Mouse (Mus musculus) testis, adult 10 weeks (tissue): ENCODE results near the gene Slfn14. TPM values are rescaled to one million over a fixed set of nuclear protein-coding genes. Genes with fewer than 3 reads are reported as not detected.

Experiments
- polyA plus RNA-seq: library from polyadenylated mRNA; stranded (reverse); fragments of 350-450 nt; fragmentation: Illumina TruSeq; extraction: RNeasy Lipid Tissue Mini Kit (QIAGEN cat#74804); gene quantifications from one replicate; pipeline ENCODE4 v1.2.3, GENCODE M21; 2014; ENCODE audit warnings: low read depth, low replicate concordance

The Slfn14 gene
- polyA plus RNA-seq: 0.10 TPM

GRCm38 (mm10) chr11:83286566-83286965 lies at the start of gene Slfn14:
Gene Slfn14 (minus strand): TSS chr11:83286726.

GRCm38 (mm10) chr11:83302526-83303251 lies 16.2 kb upstream of the Slfn14 start, which contains the start of gene Pex12:
Gene Pex12 (minus strand): TSS chr11:83302586.

GRCm38 (mm10) chr11:83298225-83299195 lies 12.0 kb upstream of the Slfn14 start, which contains the start of gene Ap2b1:
Gene Ap2b1 (plus strand): TSS chr11:83299024.

Other genes with a start within 250 kb of the Slfn14 start
- gene Slfn2, start 221.6 kb downstream of the Slfn14 start, polyA plus RNA-seq: 0.88 TPM
- 0.14 TPM for gene Slfn1, start 169.9 kb downstream of the Slfn14 start, polyA plus RNA-seq
- 0.14 TPM for gene Slfn4, start 111.5 kb downstream of the Slfn14 start, polyA plus RNA-seq
- 2.0 TPM for gene Slfn3, start 95.4 kb downstream of the Slfn14 start, polyA plus RNA-seq
- gene Ap2b1, start 12.3 kb upstream of the Slfn14 start, polyA plus RNA-seq: 450 TPM
- gene Pex12, start 15.9 kb upstream of the Slfn14 start, polyA plus RNA-seq: 51.5 TPM
- gene Rasl10b, start 122.4 kb upstream of the Slfn14 start, polyA plus RNA-seq: 0.08 TPM
- not detected for gene Gas2l2, start 142.7 kb upstream of the Slfn14 start, polyA plus RNA-seq
- 3.0 TPM for gene 1700020L24Rik, start 151.0 kb upstream of the Slfn14 start, polyA plus RNA-seq
- gene Mmp28, start 176.3 kb upstream of the Slfn14 start, polyA plus RNA-seq: 0.18 TPM
- gene Taf15, start 186.4 kb upstream of the Slfn14 start, polyA plus RNA-seq: 156 TPM
- 30.0 TPM for gene Heatr9, start 235.4 kb upstream of the Slfn14 start, polyA plus RNA-seq
- 0.52 TPM for gene Ccl5, start 243.8 kb upstream of the Slfn14 start, polyA plus RNA-seq